Mouse (Mus musculus) ES-E14 (cell line): ENCODE results near the gene Fgd5.

Source experiments
- ZC3H11A ChIP-seq: IDR thresholded peaks from 2 replicates; pipeline ENCODE4 v1.6.1; 2012; ENCODE audit warnings: low read depth, mild to moderate bottlenecking, inconsistent platforms, low read length, borderline replicate concordance
- ZNF384 ChIP-seq: IDR thresholded peaks from 2 replicates; pipeline ENCODE4 v1.6.1; 2012; ENCODE audit warnings: low read depth, low read length, inconsistent platforms

DNA sequence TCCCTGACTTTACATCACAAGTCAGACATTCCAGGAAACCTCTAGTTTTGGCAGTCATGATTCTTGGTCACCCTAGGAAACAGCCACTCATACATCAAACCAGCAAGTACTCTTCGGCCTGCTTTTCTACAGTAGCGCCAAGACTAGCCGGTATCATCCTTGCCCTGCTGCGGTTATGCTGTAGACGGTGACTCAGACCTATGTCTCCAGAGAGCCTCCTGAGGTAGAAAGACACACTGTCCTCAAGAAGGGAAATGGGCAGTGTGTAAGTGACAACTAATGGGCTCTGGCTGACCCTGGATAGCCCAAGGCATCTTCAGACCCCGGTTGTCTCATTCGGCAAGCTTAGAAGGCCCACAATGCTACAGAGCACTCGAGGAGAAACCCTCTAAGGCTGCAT is 13.6 kb upstream of the Fgd5 start:
- TF ChIP-seq ZC3H11A (no peak), ZNF384 (no peak)
